Mouse (Mus musculus) neutrophil, adult 83 days (primary cell): ENCODE data around the gene Tfap2a. TPM values are rescaled to one million over a fixed set of nuclear protein-coding genes. Genes with fewer than 3 reads are reported as not detected.

Source experiments
- total RNA-seq, 2 experiments: library from RNA; stranded (reverse); gene quantifications; one replicate each; pipeline ENCODE4 v1.2.4; 2023

The Tfap2a gene
- total RNA-seq: not detected

DNA sequence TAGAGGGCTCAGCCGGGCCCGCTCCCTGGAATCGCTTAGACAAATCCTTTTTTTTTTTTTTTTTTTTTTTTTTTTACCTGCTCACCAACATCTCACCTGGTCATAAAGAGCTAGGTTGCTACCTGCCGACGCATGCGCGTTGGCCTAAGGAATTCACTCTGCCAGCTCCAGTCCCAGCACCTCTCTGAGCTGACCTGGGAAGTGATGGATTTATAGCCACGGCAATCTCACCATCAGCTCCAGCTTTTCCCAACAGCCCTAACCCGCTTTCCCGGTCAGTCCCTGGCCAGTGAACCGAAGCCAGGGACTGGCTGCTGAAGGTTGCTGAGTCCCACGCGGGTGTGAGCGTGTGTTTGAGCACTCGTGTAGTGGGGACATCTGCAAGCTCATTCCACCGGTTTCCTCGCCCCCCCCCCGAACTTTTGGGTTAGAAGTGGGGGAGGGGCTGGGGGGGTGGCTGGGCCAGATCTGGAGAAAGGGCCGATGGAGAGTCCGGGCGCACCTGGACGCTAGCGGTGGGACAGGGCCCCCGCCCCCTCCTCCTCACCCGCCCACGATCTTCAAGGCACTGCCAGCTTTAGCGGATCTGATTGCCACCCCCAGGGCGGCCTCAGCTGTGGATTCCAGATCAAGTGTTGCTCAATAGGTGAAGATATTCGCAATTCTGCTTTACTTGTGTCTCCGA is at the start of gene Tfap2a:
Gene Tfap2a (minus strand): TSS at position 181 of the 685 bp plus-strand sequence.

Other genes starting within 250 kb of the Tfap2a start
- gene Gcnt2, start 121.4 kb upstream of the Tfap2a start, total RNA-seq: 10 to 100 TPM; 75.3 to 96.4 TPM